Mouse (Mus musculus) G1E (cell line): ENCODE measurements around the gene Triobp.

ENCODE experiments used
- CTCF ChIP-seq: IDR thresholded peaks from 2 replicates; pipeline ENCODE4 v1.5.1; 2012; ENCODE audit warnings: low read depth, low read length, inconsistent platforms, mixed read lengths
- GATA1 ChIP-seq: IDR thresholded peaks from 2 replicates; pipeline ENCODE4 v1.6.1; 2012; ENCODE audit warnings: borderline replicate concordance, low read length, inconsistent platforms, mixed read lengths
- GATA2 ChIP-seq: IDR thresholded peaks from 2 replicates; pipeline ENCODE4 v1.6.1; 2012; ENCODE audit warnings: low read depth, low read length, inconsistent platforms, borderline replicate concordance
- POLR2AphosphoS5 ChIP-seq: IDR thresholded peaks from 2 replicates; pipeline ENCODE4 v1.6.1; 2012; ENCODE audit warnings: low read depth, low read length, inconsistent platforms; ENCODE audit not compliant: insufficient replicate concordance
- TAL1 ChIP-seq: conservative IDR thresholded peaks from 2 replicates; pipeline ENCODE4 v1.6.1; 2012; ENCODE audit warnings: low read depth, low read length, inconsistent platforms, mixed read lengths

- TF ChIP-seq CTCF, result no peak
- TF ChIP-seq GATA1, result no peak
- no peak for TF ChIP-seq POLR2AphosphoS5
- no peak for TF ChIP-seq GATA2
- no peak for TF ChIP-seq TAL1
Measured at GRCm38 (mm10) chr15:79022671-79023230, 75.2 kb downstream of the Triobp start.
